Mouse (Mus musculus): Measurements from ENCODE around the gene Mapkapk3. TPM values are rescaled to one million over a fixed set of nuclear protein-coding genes. Genes with fewer than 3 reads are reported as not detected.

The Mapkapk3 gene
- polyA plus RNA-seq, 1 experiment from 2014 or later = 17.8 TPM

DNA sequence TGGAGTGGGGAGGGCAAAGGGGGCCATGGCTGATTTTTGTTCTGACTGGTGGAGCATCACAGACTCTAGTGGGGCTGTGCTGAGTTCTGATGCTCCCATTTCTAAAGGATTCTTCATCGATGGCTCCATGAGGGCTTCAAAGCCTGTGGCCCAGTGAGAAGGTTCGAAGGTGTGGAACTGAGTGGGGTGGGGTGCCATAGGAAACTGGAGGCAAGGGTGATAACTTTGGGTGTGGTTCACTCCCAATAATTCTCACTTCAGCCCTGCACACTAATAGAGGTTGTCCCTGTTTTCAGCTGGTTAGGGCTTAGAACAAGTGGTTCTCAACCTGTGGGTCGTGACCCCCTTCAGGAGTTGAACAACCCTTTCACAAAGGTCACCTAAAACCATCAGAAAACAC lies 14.7 kb upstream of the Mapkapk3 start:
- Histone ChIP-seq H3K9me3 (ENCODE audit: control insufficient read depth, low read length) (no peaks in the 10 kb centered on the region), H3K9ac (ENCODE audit: low read length) (no peak overlapping the region), H3K4me1 (replicated peaks; ENCODE audit: control insufficient read depth, insufficient read depth, low read length) (peaks cover 36% of the 10 kb centered on the region), H3K4me2 (ENCODE audit: low read depth, low read length) (no peak overlapping the region), H3K4me3 (ENCODE audit: low read length) (no peak overlapping the region), H3K27me3 (ENCODE audit: control insufficient read depth, insufficient read depth, low read depth, low read length) (no peaks in the 10 kb centered on the region), H3K36me3 (ENCODE audit: control insufficient read depth, insufficient read depth, low read length) (peaks cover 14% of the 10 kb centered on the region), H3K27ac (ENCODE audit: low read length) (no peak overlapping the region)
- no peak for ATAC-seq (ENCODE audit: low read depth)
- 91% methylated on average over 3 of the region's 3 CpGs for WGBS

DNA sequence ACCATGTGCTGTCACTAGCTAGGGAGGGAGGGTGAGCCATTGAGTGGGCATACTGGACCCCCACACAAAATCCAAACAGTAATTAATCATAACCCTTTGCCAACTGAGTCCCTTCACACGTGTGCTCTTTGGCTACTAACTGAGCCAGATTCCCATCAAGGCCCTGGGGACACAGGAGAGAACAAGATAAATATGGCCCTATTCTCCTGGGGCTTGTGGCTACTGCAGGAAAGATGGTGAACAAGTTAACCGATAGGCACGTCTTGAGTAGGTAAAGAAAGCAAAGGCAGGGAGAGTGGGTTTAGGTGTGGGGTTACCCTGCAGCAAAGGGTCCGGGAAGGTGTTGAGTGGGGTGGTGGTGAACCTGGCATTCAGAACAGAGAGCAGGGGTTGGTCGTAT lies 14.2 kb upstream of the Mapkapk3 start:
- Histone ChIP-seq H3K4me3 (ENCODE audit: low read length) (no peak overlapping the region), H3K9me3 (ENCODE audit: control insufficient read depth, low read length) (no peaks in the 10 kb centered on the region), H3K27ac (ENCODE audit: low read length) (no peak overlapping the region), H3K9ac (ENCODE audit: low read length) (no peak overlapping the region), H3K27me3 (ENCODE audit: control insufficient read depth, insufficient read depth, low read depth, low read length) (no peaks in the 10 kb centered on the region), H3K4me2 (ENCODE audit: low read depth, low read length) (no peak overlapping the region), H3K4me1 (replicated peaks; ENCODE audit: control insufficient read depth, insufficient read depth, low read length) (peaks cover 36% of the 10 kb centered on the region), H3K36me3 (ENCODE audit: control insufficient read depth, insufficient read depth, low read length) (peaks cover 14% of the 10 kb centered on the region)
- WGBS = 78% methylated on average over 5 of the region's 5 CpGs
- no peak for ATAC-seq (ENCODE audit: low read depth)

- H3K27ac ChIP-seq (ENCODE audit: low read length) = peak overlapping the region; percentile 64; the same call in 1 of the 2 replicates
- no peak overlapping the region for H3K4me3 ChIP-seq (ENCODE audit: low read length)
- 66% methylated on average over 9 of the region's 9 CpGs for WGBS
- H3K27me3 ChIP-seq (ENCODE audit: control insufficient read depth, insufficient read depth, low read depth, low read length) = no peaks in the 10 kb centered on the region
- H3K4me2 ChIP-seq (ENCODE audit: low read depth, low read length) = no peak overlapping the region
- H3K9me3 ChIP-seq (ENCODE audit: control insufficient read depth, low read length) = no peaks in the 10 kb centered on the region
- H3K9ac ChIP-seq (ENCODE audit: low read length) = no peak overlapping the region; the same call in 1 of the 2 replicates
- ATAC-seq (ENCODE audit: low read depth) = no peak
- peaks cover 32% of the 10 kb centered on the region for H3K4me1 ChIP-seq (replicated peaks; ENCODE audit: control insufficient read depth, insufficient read depth, low read length)
- H3K36me3 ChIP-seq (ENCODE audit: control insufficient read depth, insufficient read depth, low read length) = peaks cover 14% of the 10 kb centered on the region
Measured at GRCm38 (mm10) chr9:107303121-107303820, 13.6 kb upstream of the Mapkapk3 start.

DNA sequence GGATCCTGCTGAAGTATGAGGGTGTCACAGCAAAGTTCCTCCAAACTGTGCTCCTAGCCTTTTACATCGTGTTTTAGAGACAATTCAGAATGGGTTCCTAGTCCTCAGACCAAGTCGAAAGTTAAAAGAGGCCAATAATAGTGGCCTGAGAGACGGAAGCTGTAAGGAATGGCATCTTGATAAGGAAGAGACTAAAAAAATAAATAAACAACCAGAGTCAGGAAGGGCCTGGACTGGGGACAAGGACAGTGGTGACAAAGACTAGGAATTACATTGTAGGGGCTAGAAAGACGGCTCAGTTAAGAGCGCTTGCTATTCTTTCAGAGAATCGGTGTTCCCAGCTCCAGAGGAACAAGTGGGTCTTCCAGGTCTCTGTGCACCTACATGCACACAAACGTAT lies 12.9 kb upstream of the Mapkapk3 start:
- Histone ChIP-seq H3K4me1 (replicated peaks; ENCODE audit: control insufficient read depth, insufficient read depth, low read length) (peaks cover 30% of the 10 kb centered on the region), H3K4me3 (ENCODE audit: low read length) (no peak overlapping the region), H3K27ac (ENCODE audit: low read length) (peak overlapping the region; percentile 64), H3K27me3 (ENCODE audit: control insufficient read depth, insufficient read depth, low read depth, low read length) (no peaks in the 10 kb centered on the region), H3K9ac (ENCODE audit: low read length) (no peak overlapping the region), H3K36me3 (ENCODE audit: control insufficient read depth, insufficient read depth, low read length) (peaks cover 14% of the 10 kb centered on the region), H3K4me2 (ENCODE audit: low read depth, low read length) (no peak overlapping the region), H3K9me3 (ENCODE audit: control insufficient read depth, low read length) (no peaks in the 10 kb centered on the region)
- no peak for ATAC-seq (ENCODE audit: low read depth)
- 44% methylated on average over 7 of the region's 7 CpGs for WGBS

DNA sequence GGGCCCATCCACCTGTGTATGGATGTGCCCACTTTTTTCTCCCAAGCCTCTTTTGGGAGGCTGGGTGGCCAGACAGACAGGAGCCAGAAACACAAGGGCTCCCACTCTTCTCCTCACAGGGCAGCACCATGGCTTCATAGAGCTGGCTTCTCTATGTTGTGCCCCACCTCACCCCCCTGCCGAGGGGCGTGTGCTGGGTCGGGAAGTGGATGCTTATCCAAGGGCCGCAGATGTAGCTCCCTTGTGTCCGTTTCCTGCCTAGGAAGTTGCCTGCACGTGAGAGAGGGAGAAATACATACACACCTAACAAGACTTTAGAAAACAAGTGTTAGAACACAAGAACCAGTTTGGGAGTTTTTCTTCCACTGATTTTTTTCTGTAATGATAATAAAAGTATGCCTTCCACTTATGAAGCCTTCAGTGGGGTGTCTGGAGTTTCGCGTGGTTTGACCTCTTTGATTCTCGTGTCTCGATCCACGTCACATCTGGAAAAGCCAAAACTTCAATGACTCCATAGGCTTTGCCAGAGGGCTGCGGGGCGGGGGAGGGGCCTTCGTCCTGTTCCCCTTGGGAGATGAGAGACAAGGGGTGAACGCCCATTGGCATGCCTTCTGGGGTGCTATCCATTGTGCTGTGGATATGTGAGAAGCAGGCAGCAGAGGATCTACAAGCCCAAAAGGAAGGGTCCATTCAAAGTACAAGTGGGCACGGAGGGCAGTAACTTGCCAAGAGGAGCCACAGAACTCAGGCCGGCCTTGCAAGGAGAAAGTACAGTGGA lies 12.1 kb upstream of the Mapkapk3 start:
- 69% methylated on average over 17 of the region's 17 CpGs for WGBS
- peak overlapping the region; percentile 64 for H3K27ac ChIP-seq (ENCODE audit: low read length)
- H3K9me3 ChIP-seq (ENCODE audit: control insufficient read depth, low read length) = no peaks in the 10 kb centered on the region
- ATAC-seq (ENCODE audit: low read depth) = no peak
- no peaks in the 10 kb centered on the region for H3K27me3 ChIP-seq (ENCODE audit: control insufficient read depth, insufficient read depth, low read depth, low read length)
- H3K4me3 ChIP-seq (ENCODE audit: low read length) = no peak overlapping the region
- H3K9ac ChIP-seq (ENCODE audit: low read length) = no peak overlapping the region
- H3K4me2 ChIP-seq (ENCODE audit: low read depth, low read length) = no peak overlapping the region
- peaks cover 14% of the 10 kb centered on the region for H3K36me3 ChIP-seq (ENCODE audit: control insufficient read depth, insufficient read depth, low read length)
- peaks cover 27% of the 10 kb centered on the region for H3K4me1 ChIP-seq (replicated peaks; ENCODE audit: control insufficient read depth, insufficient read depth, low read length)

DNA sequence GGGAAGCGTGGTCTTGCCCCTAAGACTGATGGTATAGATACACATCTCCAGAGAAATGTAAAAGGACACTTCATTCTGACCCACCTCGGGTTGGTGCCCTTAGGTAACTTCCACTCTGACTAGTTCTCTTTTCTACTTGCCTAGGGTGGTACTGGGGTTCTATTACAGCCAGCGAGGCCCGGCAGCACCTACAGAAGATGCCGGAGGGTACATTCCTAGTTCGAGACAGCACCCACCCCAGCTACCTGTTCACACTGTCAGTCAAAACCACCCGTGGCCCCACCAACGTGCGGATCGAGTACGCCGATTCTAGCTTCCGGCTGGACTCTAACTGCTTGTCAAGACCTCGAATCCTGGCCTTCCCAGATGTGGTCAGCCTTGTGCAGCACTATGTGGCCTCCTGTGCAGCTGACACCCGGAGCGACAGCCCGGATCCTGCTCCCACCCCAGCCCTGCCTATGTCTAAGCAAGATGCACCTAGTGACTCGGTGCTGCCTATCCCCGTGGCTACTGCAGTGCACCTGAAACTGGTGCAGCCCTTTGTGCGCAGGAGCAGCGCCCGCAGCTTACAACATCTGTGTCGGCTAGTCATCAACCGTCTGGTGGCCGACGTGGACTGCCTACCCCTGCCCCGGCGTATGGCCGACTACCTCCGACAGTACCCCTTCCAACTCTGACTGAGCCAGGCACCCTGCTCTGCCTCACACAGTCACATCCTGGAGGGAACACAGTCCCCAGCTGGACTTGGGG lies 10.7 kb upstream of the Mapkapk3 start:
- no peaks in the 10 kb centered on the region for H3K9me3 ChIP-seq (ENCODE audit: control insufficient read depth, low read length)
- H3K36me3 ChIP-seq (ENCODE audit: control insufficient read depth, insufficient read depth, low read length) = peaks cover 14% of the 10 kb centered on the region
- ATAC-seq (ENCODE audit: low read depth) = no peak
- 90% methylated on average over 30 of the region's 30 CpGs for WGBS
- H3K27ac ChIP-seq (ENCODE audit: low read length) = no peak overlapping the region
- H3K4me3 ChIP-seq (ENCODE audit: low read length) = no peak overlapping the region
- no peak overlapping the region for H3K4me2 ChIP-seq (ENCODE audit: low read depth, low read length)
- H3K9ac ChIP-seq (ENCODE audit: low read length) = no peak overlapping the region
- H3K4me1 ChIP-seq (replicated peaks; ENCODE audit: control insufficient read depth, insufficient read depth, low read length) = peaks cover 24% of the 10 kb centered on the region
- no peaks in the 10 kb centered on the region for H3K27me3 ChIP-seq (ENCODE audit: control insufficient read depth, insufficient read depth, low read depth, low read length)

DNA sequence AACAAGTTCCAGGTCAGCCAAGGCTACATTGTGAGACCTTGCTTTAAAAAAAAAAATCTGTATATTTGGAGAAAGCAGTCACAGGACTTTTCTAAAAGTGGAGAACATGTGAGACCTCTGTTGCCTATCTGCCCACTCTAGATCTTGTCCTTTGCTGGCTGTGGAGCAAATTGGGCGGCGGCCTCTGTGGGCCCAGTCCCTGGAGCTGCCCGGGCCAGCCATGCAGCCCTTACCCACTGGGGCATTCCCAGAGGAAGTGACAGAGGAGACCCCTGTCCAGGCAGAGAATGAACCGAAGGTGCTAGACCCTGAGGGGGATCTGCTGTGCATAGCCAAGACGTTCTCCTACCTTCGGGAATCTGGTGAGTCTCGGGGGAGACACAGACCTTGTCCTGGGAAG lies 10.1 kb upstream of the Mapkapk3 start:
- Histone ChIP-seq H3K27me3 (ENCODE audit: control insufficient read depth, insufficient read depth, low read depth, low read length) (no peaks in the 10 kb centered on the region), H3K4me2 (ENCODE audit: low read depth, low read length) (no peak overlapping the region), H3K4me1 (replicated peaks; ENCODE audit: control insufficient read depth, insufficient read depth, low read length) (peaks cover 21% of the 10 kb centered on the region), H3K9ac (ENCODE audit: low read length) (no peak overlapping the region), H3K4me3 (ENCODE audit: low read length) (no peak overlapping the region), H3K27ac (ENCODE audit: low read length) (no peak overlapping the region), H3K9me3 (ENCODE audit: control insufficient read depth, low read length) (no peaks in the 10 kb centered on the region), H3K36me3 (ENCODE audit: control insufficient read depth, insufficient read depth, low read length) (peaks cover 14% of the 10 kb centered on the region)
- WGBS = 81% methylated on average over 7 of the region's 7 CpGs
- no peak for ATAC-seq (ENCODE audit: low read depth)

DNA sequence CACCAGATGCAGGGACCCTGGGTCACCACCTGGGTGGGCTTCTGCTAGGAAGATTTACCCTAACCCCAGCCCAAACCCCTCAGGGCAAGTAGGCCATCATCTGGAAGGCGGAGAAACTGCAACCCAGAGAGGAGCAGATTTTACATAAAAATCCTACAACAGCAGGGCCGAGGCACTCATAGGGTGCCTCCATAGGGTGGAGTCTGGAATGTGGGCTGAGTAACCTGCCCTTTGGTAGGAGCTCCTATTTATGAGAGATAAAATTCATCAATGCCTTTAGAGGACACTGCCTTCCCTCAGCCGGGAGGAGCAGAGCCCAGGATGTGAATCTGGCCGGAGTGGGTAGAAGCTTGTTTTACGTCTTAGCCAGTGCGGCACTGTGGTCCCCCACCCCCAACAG lies 9.2 kb upstream of the Mapkapk3 start:
- Histone ChIP-seq H3K27me3 (ENCODE audit: control insufficient read depth, insufficient read depth, low read depth, low read length) (no peaks in the 10 kb centered on the region), H3K27ac (ENCODE audit: low read length) (peak overlapping the region; percentile 80), H3K4me2 (ENCODE audit: low read depth, low read length) (peak overlapping the region; percentile 91), H3K4me1 (replicated peaks; ENCODE audit: control insufficient read depth, insufficient read depth, low read length) (peaks cover 21% of the 10 kb centered on the region), H3K9ac (ENCODE audit: low read length) (peak overlapping the region; percentile 54), H3K9me3 (ENCODE audit: control insufficient read depth, low read length) (no peaks in the 10 kb centered on the region), H3K36me3 (ENCODE audit: control insufficient read depth, insufficient read depth, low read length) (peaks cover 14% of the 10 kb centered on the region), H3K4me3 (ENCODE audit: low read length) (peak overlapping the region; percentile 80)
- WGBS = 69% methylated on average over 6 of the region's 6 CpGs
- ATAC-seq (ENCODE audit: low read depth) = no peak
